Mouse (Mus musculus) embryo, embryonic 11.5 days (tissue): ENCODE data around the gene Crcp.
"Not testable (repeated sequence)": the region's sequence is repeated elsewhere in the genome, so short reads cannot be mapped to it uniquely, and the experiment has no call there.

ENCODE experiments used
- DNase-seq: peaks from one replicate; pipeline ENCODE4 v3.0.0-alpha.2; 2012; ENCODE audit warnings: low read depth, low spot score

Crcp gene

DNA sequence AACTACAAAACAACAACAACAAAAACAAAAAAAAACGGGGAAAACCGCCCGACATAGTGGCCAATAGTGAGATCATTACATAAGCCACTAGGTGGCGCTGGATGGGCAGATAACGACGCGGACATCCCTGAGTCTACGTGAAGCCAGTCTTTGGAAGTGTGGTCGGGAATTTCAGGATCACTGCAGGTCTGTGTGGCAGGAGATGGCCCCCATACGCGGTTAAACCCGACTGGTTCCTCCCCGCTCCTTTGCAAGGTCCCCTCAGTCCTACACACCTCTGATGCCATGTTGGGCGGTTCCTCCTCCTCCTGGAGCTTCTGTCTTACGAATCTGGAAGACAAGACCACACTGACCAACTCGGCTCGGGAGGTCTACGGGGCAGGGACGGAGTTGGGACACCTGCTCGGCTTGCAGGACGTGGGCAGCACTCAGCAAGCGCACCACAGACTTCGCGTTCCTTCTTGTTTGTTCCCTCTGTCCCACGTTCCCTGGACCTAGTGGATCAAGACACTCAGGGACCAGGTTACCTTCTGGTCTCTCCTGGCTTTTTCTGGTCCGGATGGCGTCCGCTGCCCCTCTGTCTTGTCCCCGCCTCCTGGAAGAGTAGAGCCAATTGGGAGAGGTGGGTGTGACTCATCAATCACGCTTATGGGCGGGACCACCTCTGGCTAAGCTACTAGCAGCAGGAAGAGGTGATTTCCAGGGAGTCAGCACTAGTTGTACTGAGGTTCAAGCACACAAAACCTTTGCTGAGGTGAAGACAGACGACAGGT lies 5.1 kb upstream of the Crcp start:
- peak; percentile 80 for DNase-seq

DNA sequence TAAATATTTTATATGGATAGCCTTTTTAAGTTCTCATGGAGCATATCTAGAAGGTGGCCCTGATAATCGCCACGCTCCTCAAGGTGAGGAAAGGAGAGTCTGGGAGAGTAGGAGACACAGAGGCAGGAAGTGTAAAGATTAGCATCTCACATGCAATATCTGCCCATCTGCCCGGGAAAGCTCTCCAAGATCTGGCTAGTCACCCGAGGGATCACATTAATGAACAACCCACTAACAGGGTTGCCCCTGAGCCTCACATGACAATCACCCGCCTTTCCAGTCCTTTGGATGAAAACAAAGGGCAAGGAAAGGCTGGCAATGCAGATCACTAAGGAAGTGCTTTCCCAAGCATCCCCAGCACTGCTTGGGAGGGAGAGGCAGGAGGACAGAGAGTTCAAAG lies 2.0 kb upstream of the Crcp start:
- no peak for DNase-seq

DNA sequence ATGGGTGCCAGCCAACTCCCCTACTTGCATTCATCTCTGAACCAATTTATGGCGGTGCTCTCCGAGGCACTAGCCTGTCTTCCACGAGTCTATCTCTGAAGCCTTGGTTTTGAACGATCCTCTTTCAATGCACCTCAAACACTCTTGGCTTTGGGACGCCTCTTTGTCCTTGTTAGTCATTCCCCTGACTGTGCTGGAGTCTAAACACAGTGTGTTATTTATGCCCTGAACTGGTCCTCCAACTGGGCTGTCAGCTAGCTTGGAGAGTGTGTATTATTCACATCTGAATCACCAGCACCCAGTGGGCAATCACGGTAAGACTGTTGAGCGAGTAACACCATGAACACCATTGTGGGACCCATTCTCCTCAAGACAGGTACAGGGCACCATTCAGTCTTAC lies 1.4 kb upstream of the Crcp start:
- DNase-seq, result no peak

DNA sequence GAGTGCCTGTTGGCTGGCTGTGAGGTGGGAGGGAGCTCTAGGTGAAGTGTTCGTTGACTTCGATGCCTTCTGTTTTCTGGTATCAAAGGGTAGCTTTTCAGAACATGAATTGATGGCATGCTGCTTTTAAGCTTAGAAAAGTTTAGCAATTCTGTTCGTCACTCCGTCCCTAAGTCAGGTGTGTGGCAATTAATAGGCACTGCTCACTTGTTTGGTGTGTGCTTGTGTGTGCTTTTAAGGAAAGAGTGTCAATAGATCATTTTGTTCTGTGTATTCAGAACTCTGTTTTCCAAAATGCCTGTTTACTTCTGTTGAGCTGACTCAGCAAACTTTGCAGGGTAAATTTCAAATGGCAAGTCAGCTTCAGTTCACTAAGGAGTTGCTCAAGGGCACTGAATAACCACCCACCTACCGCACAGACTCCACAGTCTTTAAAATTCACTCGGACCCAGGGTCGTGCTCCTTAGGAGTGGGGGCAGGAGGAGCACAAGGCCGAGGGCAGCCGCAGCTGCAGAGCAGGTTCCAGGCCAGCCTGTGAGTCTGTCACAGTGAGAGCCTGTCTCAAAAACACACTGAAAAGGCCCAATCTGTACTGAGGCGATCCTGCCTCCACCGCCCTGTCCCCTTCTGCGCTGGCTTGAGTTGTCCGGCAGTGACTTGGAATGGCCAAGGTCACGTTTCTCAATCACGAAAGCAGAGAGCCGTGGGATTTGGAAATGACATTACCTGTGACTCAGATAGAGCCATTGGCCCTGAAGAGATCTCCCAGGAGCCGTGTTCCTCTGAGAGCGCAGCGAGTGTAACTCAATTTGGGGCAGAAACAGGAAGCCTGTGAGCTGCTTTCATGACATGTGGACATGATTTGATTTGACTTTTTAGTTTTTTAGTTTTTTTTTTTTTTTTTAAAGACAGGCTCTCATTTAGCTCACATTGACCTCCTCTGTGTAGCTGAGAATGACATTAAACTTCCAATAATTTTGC lies 2.6 kb downstream of the Crcp start:
- no peak for DNase-seq

DNA sequence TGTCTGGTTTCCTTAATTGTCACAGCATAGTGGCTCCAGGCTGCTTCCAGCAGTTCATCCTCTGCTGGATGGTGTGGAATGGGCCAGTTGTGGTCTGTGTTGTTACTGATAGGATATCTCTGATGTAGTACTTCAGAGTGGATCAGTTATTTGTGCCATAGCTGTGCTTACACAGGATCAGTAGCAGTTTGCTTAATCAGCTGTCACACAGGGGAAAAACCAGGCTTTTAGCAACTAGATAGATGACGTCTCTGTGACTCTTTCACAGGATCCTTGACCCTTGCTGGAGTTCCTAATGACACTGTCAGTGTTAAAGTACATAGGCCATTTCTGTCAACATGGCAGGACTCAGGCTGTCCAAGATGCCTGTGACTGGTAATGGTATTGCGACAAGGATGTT lies 4.8 kb downstream of the Crcp start:
- no peak for DNase-seq

DNA sequence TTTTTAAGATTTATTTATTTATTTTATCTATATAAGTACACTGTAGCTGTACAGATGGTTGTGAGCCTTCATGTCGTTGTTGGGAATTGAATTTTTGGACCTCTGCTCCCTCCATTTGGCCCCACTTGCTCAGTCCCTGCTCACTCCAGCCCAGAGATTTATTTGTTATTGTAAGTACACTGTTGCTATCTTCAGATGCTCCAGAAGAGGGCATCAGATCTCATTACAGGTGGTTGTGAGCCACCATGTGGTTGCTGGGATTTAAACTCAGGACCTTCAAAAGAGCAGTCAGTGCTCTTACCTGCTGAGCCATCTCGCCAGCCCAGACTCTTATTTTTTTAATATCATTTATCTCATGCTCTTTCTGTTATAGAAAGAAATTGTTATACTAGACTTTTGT lies 7.2 kb downstream of the Crcp start:
- DNase-seq, result not testable (repeated sequence)

DNA sequence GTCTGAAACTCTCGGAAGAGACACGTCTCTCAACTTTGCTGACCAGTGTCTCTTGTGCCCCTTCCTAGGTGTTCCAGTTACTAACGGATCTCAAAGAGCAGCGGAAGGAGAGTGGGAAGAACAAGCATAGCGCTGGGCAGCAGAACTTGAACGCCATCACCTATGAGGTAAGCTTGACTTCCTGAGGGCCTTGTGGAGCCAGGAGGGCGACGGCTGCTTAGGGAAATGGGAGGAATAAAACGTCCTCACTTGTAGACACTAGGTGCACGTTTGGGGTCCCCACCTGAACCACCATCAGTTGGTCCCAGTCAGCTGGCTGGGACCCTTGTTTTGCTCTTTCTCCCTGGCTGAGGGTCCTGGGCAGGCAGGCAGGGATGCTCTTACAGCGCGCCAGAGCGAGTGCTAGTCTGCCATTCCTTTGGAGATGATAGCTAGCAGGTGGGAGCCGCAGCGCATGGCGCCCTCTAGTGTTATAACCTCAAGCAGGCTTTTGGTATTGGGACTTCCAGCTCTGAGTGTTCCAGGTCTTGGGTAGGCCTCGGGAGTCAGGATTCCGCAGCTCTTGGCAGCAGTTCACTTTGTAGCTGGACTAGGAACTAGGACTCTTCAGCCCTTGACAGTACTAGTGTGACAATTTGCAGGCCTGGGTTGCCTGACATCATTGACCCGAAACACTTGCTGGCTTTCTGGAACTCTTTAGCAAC lies 8.8 kb downstream of the Crcp start:
- DNase-seq, result peak; percentile 64

DNA sequence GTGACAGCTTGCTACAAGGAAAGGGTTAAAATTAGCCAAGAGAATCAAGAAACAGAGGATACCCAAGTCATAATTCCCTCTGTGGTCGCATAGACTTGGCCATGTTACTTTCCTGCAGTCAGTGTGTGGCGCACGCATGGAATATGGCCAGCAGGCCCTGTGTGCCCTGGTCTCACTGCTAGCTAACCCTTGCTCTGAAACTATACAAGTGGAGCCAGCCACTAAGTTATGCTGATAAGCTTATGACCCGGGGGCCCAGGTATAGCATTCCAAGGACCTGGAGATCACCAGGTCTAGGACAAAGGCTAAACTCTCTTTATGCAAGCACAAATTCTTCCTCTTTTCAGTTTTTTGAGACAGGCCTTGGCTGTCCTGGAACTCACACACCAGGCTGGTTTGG lies 11.7 kb downstream of the Crcp start:
- DNase-seq, result no peak

DNA sequence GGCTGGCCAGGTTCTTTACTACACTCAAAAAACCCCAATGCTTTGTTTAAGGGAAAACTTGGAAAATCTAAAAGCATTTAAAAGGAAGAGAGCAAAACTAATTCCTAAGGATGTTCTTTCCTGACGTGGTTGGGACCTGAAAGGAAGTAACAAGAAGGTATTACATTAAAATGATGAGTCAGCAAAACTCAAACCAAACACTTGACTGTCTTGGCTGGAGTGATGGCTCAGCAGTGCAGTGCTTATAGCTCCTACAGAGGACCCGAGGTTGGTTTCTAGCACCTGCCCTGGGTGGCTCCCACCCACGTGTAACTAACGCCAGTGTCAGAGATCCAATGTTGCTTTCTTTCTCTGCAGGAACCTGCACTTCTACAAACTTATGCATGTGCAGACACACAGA lies 12.2 kb downstream of the Crcp start:
- DNase-seq, result no peak

DNA sequence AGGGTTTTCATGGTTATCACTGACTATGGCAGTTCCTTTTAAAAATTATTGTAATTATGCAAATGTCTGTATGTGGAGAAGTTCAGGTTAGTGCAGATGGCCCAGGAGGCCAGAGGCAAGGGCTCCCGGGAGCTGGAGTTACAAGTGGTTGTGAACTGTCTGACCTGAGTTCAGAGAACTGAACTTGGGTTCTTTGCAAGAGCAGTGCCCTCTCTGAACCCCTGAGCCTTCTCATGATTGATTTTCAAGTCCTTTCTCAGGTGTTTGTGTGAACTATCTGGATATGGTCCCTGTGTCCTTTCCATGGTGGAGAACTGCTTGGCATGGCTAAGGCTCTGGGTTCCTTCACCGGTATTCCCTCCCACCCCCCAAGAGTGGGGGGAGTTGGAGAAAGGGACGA lies 14.7 kb downstream of the Crcp start:
- DNase-seq, result no peak

DNA sequence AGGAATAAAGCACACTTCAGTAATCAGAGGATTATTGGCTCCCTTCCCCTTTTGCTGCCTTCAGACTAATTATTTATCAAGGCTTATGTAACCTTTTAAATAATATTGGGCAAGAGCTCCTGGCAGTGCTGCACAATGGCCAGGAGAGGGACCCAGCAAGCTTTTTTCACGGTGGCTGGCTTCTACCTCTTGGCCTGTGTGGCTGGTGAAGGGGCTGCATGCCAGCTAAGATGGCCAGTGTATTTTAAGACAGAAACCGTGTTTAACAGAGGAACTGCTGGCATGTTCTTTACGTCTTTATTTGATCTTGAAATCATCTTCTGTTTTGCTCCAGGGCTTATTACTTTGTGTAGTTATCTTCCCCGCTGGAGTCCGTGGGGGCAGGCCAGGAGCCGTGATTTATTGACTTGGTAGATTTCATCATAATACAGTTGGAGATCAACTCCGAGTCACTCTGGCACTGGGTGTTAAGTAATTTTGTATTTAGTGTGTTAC lies 15.2 kb downstream of the Crcp start:
- no peak for DNase-seq

DNA sequence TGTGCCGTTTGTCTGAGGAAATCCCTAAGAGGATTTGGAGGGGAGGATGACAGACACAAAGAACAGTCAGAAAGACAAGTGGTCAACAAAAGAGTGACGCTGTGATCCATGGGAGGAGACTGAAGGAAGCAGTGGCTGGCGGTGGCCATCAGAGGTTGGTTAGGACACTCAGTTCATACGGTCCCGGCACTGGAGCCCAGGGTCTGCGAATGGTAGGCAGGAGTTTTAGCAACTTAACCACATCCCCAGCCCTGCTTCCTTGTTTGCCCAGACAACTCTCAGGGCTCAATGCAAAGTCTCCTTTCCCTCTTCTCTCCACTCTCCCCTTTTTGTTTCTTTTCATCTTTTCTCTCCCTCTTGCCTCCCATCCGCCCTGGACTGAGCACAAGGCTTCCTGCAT lies 17.0 kb downstream of the Crcp start:
- DNase-seq, result no peak

DNA sequence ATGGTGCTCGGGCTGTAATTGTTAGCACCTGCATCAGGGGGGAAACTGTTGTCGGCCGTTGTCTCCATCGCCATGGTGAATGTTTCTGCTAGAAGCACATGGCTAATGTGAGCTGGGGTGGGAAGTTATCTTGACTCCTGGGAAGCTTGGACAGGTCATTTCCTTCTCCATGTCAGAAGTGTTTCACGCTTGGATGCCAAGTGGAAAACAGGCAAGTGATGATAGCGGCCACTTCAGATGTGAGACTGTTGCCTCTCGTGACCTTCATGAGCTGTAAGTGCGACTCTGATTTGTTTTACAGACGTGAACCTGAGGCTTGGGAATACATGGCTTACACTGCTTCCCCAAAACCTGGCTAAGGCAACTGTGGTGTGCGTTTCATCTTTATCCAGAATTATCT lies 17.5 kb downstream of the Crcp start:
- DNase-seq, result no peak

DNA sequence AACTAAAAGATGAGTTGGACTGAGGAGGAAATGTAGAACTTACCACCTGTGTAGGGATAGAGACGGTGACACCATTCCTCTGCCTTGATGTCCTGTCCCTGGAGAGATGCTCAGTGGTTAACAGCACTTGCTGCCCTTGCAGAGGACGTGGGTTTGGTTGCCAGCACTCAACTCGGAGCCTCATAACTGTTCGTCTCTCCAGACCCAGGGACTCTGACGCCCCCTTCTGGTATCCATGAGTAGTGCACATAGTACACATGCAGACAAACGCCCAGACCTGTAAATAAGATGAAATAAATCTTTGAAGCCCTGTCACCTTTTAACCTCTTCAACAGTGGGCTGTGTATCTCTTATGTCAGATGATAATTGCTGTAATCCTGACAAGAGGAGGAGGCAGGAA lies 17.9 kb downstream of the Crcp start:
- DNase-seq, result no peak

DNA sequence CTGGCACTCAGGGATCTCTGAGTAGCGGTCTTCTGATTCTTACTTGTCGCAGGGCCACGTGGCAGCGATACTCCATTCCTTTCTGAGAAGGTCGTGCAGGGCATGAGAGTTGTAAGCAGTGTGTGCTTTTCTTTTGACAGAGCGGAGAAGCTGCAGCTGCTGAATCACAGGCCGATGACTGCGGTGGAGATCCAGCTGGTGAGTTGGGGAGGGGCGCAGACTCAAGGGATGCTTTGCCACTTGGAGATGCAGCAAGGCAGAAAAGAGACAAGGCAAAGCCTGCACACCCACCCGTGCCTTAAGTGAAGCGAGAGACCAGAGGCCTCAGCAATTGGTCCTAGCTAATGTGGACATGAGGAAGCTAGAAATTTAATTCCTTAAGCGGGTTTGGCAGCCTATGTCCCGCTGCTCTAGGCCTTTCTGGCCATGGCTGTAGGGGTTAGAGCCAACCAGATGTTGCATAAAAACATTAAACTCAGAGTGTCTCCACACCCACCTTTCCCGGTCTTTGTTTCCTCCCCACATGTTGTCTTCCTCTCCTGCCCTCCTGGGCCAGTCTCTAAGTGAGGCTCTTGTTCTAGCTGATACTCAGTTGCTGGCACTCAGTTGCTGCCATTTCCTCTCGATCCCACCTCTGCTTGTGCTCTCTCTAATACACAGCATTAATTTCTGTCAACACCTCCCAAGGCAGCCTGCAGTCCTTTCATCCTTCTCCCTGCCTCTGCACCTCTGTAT lies 19.9 kb downstream of the Crcp start:
- DNase-seq, result no peak

DNA sequence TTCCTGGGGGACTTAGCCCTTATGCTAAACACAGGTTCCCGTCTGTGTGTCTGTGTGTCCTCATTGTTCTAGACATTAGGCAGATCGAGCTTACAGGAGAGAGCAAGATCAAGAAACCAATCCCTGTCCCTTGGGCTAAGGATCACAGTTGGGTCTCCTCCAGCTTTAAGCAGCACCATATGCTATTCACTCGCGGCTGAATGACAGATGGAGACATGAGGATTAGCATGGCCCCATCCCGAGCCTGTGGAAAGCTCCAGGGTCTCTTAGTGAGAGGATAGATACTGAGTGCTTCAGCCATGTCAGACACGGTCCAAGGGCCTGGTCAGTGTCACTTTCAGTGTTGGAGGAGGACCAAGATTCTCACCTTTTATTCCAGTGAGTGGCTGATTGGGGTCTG lies 21.3 kb downstream of the Crcp start:
- no peak for DNase-seq

DNA sequence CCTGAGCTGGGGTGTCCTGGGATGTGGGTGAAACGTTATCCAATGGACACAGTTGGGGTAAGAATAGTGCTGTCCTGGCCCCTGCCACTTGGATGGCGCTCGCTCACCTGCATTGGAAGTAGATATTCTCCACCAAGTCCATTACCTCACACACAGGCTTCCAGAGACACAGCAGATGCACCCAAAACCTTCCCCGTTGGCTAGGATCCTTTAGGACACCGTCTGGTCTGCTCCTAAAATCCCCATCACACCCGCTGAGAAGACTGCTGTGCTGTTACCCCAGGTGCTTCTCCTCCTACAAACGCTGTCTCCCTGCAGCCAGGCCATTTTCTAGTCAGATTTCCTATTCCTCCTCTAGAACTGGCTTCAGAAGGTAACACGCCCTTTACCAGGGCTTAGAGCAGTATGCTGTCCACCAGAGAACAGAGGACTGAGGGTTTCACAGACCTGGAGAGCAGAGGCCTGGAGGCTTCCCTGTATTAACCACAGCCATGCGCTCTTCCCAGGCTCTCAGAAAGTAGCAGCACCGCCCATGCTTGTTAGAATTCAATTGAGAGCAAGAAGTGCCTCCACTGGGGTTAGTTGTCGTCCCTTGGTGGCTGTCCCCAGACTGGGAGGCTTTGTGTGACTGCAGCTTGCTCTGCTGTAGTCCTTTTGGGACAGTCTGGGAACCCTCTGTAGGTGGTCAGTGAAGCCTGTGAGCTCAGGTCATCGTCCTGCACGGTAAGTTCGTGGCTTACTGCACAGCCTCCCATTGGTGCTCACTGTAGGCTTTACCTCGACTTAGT lies 22.2 kb downstream of the Crcp start:
- no peak for DNase-seq

DNA sequence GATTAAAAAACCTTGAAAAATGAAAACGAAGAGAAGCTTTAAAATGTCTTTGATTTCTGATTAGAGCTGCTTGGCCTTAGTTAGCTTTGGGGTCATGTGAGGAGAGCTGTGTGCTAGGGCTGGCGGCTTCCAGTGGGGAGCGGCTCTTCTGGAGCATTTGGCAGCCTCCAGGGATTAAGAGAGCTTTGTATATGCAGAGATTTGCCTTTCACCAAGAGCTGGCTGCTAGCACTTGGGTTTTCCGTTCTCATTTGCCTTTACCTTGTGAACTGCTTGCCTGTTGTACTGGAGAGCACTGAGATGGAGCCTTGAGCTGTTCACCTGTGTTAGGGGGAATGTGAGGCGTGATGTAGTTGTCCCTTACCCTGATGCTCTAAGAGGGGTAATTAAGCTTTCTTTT lies 23.4 kb downstream of the Crcp start:
- no peak for DNase-seq

DNA sequence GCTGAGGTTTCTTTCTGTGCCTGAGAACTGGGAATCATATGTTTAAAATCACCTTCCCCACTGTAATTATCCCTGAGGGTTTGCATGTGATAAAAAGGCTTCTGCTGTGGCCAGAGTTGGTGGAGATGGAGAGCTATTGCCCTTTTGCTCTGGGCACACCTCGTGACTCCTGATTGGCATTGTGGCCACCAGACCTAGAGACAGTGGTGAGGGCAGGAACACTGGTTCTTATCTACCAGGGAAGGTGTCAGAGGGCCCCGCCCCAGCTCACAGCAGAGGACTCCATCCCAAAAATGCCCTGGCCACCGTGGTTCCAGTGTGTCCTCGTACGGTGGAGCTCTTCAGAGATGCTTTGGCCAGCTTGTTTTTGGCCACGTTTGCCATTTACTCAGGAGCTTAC lies 23.9 kb downstream of the Crcp start:
- no peak for DNase-seq

DNA sequence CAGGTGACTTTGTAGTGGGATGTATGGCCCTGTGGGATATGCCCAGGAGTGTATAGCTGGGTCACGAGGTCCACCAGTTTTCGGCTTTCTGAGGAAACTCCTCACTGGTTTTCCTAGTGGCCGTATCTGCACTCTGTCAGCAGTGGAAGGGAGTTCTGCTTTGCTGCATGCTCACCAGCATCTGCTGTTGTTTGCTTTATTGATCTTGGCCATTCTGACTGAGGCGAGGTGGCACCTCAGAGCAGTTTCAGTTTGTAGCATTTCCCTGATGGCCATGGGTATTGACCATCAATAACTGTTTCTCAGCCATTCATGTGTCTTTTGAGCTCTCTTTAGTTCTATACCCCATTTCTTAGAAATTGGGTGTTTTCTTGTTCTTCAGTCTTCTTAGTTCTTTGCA lies 26.6 kb downstream of the Crcp start:
- no peak for DNase-seq

DNA sequence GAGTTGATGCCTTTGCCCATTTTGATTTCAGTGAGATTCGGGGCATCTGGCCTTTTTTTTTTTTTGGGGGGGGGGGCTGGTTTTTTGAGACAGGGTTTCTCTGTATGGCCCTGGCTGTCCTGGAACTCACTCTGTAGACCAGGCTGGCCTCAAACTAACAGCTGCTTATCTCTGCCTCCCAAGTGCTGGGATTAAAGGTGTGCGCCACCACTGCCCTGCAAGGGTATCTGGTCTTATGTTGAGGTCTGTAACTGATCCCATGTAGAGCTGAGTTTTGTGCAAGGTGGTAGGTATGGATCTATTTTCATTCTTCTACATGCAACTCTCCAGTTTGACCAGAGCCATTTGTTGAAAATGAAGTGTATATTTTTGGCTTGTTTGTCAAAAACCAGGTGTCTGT lies 27.2 kb downstream of the Crcp start:
- DNase-seq, result no peak
